8 mouse cellular contexts compared by ENCODE assay signal in genomic region chr5:92954827-92955475, GRCm38 (mm10).
A peak's percentile ranks its signal among the peaks of the same experiment; 100 is the strongest.
DNase-seq lines count a peak whose midpoint lies in the region; ATAC-seq lines count a peak whose summit lies in the region.

No protein-coding gene starts in this region.

- no peak overlapping the region for H3K4me3 ChIP-seq in hindbrain, embryonic 13.5 days
- H3K4me3 ChIP-seq in neural tube, embryonic 11.5 days (ENCODE audit: low read depth, low read length): no peak overlapping the region

- peaks cover 34% of the 10 kb centered on the region for H3K36me3 ChIP-seq in hindbrain, embryonic 13.5 days
- H3K36me3 ChIP-seq in neural tube, embryonic 11.5 days (ENCODE audit: control insufficient read depth, insufficient read depth, low read length): peaks cover 6% of the 10 kb centered on the region; the same call in 1 of the 2 replicates

- no peak overlapping the region for H3K9ac ChIP-seq in hindbrain, embryonic 13.5 days
- H3K9ac ChIP-seq in neural tube, embryonic 11.5 days (ENCODE audit: low read length): no peak overlapping the region

- no peaks in the 10 kb centered on the region for H3K9me3 ChIP-seq in hindbrain, embryonic 13.5 days
- H3K9me3 ChIP-seq in neural tube, embryonic 11.5 days (ENCODE audit: control insufficient read depth, low read length): no peaks in the 10 kb centered on the region

- ATAC-seq in hindbrain, embryonic 13.5 days (ENCODE audit: low FRiP score): peak; percentile 58; the same call in 1 of the 2 replicates
- no peak for ATAC-seq in neural tube, embryonic 11.5 days (ENCODE audit: insufficient read depth, low FRiP score, low TSS enrichment)
- no peak for ATAC-seq in megakaryocyte, adult 5-6 weeks (ENCODE audit: poor library complexity, severe bottlenecking)

- no peak overlapping the region for H3K4me2 ChIP-seq in hindbrain, embryonic 13.5 days
- no peak overlapping the region for H3K4me2 ChIP-seq in neural tube, embryonic 11.5 days (ENCODE audit: low read depth)

- no peaks in the 10 kb centered on the region; the same call in 1 of the 2 replicates for H3K4me1 ChIP-seq in hindbrain, embryonic 13.5 days (replicated peaks)
- H3K4me1 ChIP-seq in neural tube, embryonic 11.5 days (ENCODE audit: control insufficient read depth, insufficient read depth, low read length): no peaks in the 10 kb centered on the region

- 58% methylated on average over 6 of the region's 6 CpGs for WGBS in hindbrain, embryonic 13.5 days
- 58% methylated on average over 6 of the region's 6 CpGs for WGBS in neural tube, embryonic 11.5 days

- H3K27ac ChIP-seq in hindbrain, embryonic 13.5 days: no peak overlapping the region
- H3K27ac ChIP-seq in neural tube, embryonic 11.5 days (ENCODE audit: low read depth, low read length): no peak overlapping the region

- peak; percentile 37 for DNase-seq in gastrocnemius, postnatal 10 days
- no peak for DNase-seq in gastrocnemius, postnatal 25 days
- peak; percentile 10 for DNase-seq in A20 (ENCODE audit: low read depth, low spot score)
- DNase-seq in embryo, embryonic 10 days (ENCODE audit: low spot score): peak; percentile 74
- peak; percentile 45 for DNase-seq in neural tube, embryonic 11.5 days (ENCODE audit: low spot score)
- DNase-seq in spleen, adult 12 weeks (ENCODE audit: low spot score): no peak

- H3K27me3 ChIP-seq in hindbrain, embryonic 13.5 days: no peaks in the 10 kb centered on the region
- H3K27me3 ChIP-seq in neural tube, embryonic 11.5 days (ENCODE audit: control insufficient read depth, insufficient read depth, low read length): no peaks in the 10 kb centered on the region

Comparison
In these comparisons a context has a peak if more than half of its experiments do, and no peak if none do; other contexts are left out.
1. DNase-seq: peak in gastrocnemius, postnatal 10 days (single experiment), A20 (single experiment), embryo, embryonic 10 days (single experiment) and neural tube, embryonic 11.5 days (single experiment); none in gastrocnemius, postnatal 25 days (single experiment) and spleen, adult 12 weeks (single experiment).